Mouse (Mus musculus): ENCODE results near the gene Glb1.

- TF ChIP-seq POLR2A (IDR thresholded peaks at IDR 0.05; ENCODE audit: control insufficient read depth, extremely low read depth, insufficient read depth, low read length, poor library complexity): no peak
- no peak for TF ChIP-seq CTCF (IDR thresholded peaks at IDR 0.05; ENCODE audit: borderline replicate concordance, control insufficient read depth, extremely low read depth, insufficient read depth, low read length, poor library complexity)
Measured at GRCm38 (mm10) chr9:114440548-114440947, 39.7 kb downstream of the Glb1 start.
